8 mouse cellular contexts compared by ENCODE assay signal in genomic region chr5:38561426-38562024, GRCm38 (mm10). TPM values are rescaled to one million over a fixed set of nuclear protein-coding genes. Genes with fewer than 3 reads are reported as not detected.
A peak's percentile ranks its signal among the peaks of the same experiment; 100 is the strongest.
DNase-seq lines count a peak whose midpoint lies in the region; ATAC-seq lines count a peak whose summit lies in the region.

No protein-coding gene starts in this region.

- DNase-seq in CD4-positive helper T cell, adult 2 months (ENCODE audit: low read depth, low spot score): peak; percentile 98
- peak; percentile 84 for DNase-seq in brain, embryonic 18.5 days (ENCODE audit: low read depth, low spot score)
- DNase-seq in kidney, postnatal 10 days: peak; percentile 100
- DNase-seq in natural killer cell, adult 2 months (ENCODE audit: low spot score in 2 of 2): peak; percentile 97 to 98

- H3K27me3 ChIP-seq in heart, embryonic 13.5 days (replicated peaks): no peaks in the 10 kb centered on the region
- H3K27me3 ChIP-seq in liver, embryonic 12.5 days (replicated peaks): no peaks in the 10 kb centered on the region
- no peaks in the 10 kb centered on the region for H3K27me3 ChIP-seq in stomach, embryonic 15.5 days (replicated peaks)

- H3K36me3 ChIP-seq in heart, embryonic 13.5 days: peaks cover 38% of the 10 kb centered on the region
- peaks cover 34% of the 10 kb centered on the region for H3K36me3 ChIP-seq in liver, embryonic 12.5 days
- H3K36me3 ChIP-seq in stomach, embryonic 15.5 days: peaks cover 17% of the 10 kb centered on the region; the same call in 1 of the 2 replicates

- H3K9ac ChIP-seq in heart, embryonic 13.5 days: peak overlapping the region; percentile 94
- H3K9ac ChIP-seq in liver, embryonic 12.5 days: peak overlapping the region; percentile 98
- peak overlapping the region; percentile 94 for H3K9ac ChIP-seq in stomach, embryonic 15.5 days

- peak overlapping the region; percentile 98 for H3K27ac ChIP-seq in heart, embryonic 13.5 days (replicated peaks)
- H3K27ac ChIP-seq in liver, embryonic 12.5 days: peak overlapping the region; percentile 96
- H3K27ac ChIP-seq in stomach, embryonic 15.5 days: peak overlapping the region; percentile 98

- no peaks in the 10 kb centered on the region for H3K9me3 ChIP-seq in heart, embryonic 13.5 days
- H3K9me3 ChIP-seq in liver, embryonic 12.5 days (replicated peaks): no peaks in the 10 kb centered on the region
- no peaks in the 10 kb centered on the region for H3K9me3 ChIP-seq in stomach, embryonic 15.5 days

- peaks cover 64% of the 10 kb centered on the region for H3K4me1 ChIP-seq in heart, embryonic 13.5 days
- H3K4me1 ChIP-seq in liver, embryonic 12.5 days: peaks cover 43% of the 10 kb centered on the region
- peaks cover 18% of the 10 kb centered on the region for H3K4me1 ChIP-seq in stomach, embryonic 15.5 days

- peak overlapping the region; percentile 96 for H3K4me3 ChIP-seq in heart, embryonic 13.5 days
- H3K4me3 ChIP-seq in liver, embryonic 12.5 days: peak overlapping the region; percentile 94
- peak overlapping the region; percentile 92 for H3K4me3 ChIP-seq in stomach, embryonic 15.5 days (replicated peaks)

- under 1% methylated on average over 76 of the region's 79 CpGs for WGBS in heart, embryonic 13.5 days
- WGBS in liver, embryonic 12.5 days (ENCODE audit: insufficient replicate concordance): under 1% methylated on average over 77 of the region's 79 CpGs
- 1% methylated on average over 64 of the region's 79 CpGs for WGBS in stomach, embryonic 15.5 days

- peak; percentile 89 for ATAC-seq in erythroid progenitor cell, adult 5-6 weeks (replicated peaks; ENCODE audit: low FRiP score, poor library complexity, severe bottlenecking)
- ATAC-seq in heart, embryonic 13.5 days (ENCODE audit: extremely low read depth, insufficient number of reproducible peaks, low FRiP score, low TSS enrichment): peak; percentile 94
- peak; percentile 97 for ATAC-seq in liver, embryonic 12.5 days
- peak; percentile 97 for ATAC-seq in stomach, embryonic 15.5 days (ENCODE audit: insufficient read depth, low FRiP score, low read depth)

- peak overlapping the region; percentile 92 for H3K4me2 ChIP-seq in heart, embryonic 13.5 days
- H3K4me2 ChIP-seq in liver, embryonic 12.5 days: peak overlapping the region; percentile 94
- H3K4me2 ChIP-seq in stomach, embryonic 15.5 days: peak overlapping the region; percentile 76

RNA-seq across cellular contexts. Expression of gene Wdr1, which starts 1.5 kb away (rescaled TPM):
- 51.9 and 78.0 TPM in 2 replicates for total RNA-seq in erythroid progenitor cell, adult 5-6 weeks (2015; ENCODE audit: low replicate concordance)
- total RNA-seq in erythroid progenitor cell, adult 5-6 weeks (2017; ENCODE audit: low replicate concordance): 46.1 and 46.3 TPM in 2 replicates
- polyA plus RNA-seq in heart, embryonic 13.5 days (2015; fragmentation: Nextera tagmentation; extraction: Ambion mirVana): 218 and 227 TPM in 2 replicates
- 122 and 131 TPM in 2 replicates for polyA plus RNA-seq in liver, embryonic 12.5 days (2016; fragmentation: Nextera tagmentation; extraction: Ambion mirVana)
- 227 TPM in 2 replicates for polyA plus RNA-seq in stomach, embryonic 15.5 days (2015; fragmentation: Nextera tagmentation; extraction: Ambion mirVana)

RNA-seq across cellular contexts. Expression of gene Slc2a9, which starts 58.6 kb away (rescaled TPM):
- total RNA-seq in erythroid progenitor cell, adult 5-6 weeks (2015; ENCODE audit: low replicate concordance): 2.9 TPM in 1 of 2 replicates, not detected in the other
- 0.90 TPM in 1 of 2 replicates, not detected in the other for total RNA-seq in erythroid progenitor cell, adult 5-6 weeks (2017; ENCODE audit: low replicate concordance)
- 0.27 and 0.42 TPM in 2 replicates for polyA plus RNA-seq in heart, embryonic 13.5 days (2015; fragmentation: Nextera tagmentation; extraction: Ambion mirVana)
- polyA plus RNA-seq in liver, embryonic 12.5 days (2016; fragmentation: Nextera tagmentation; extraction: Ambion mirVana): 0.60 and 1.2 TPM in 2 replicates
- polyA plus RNA-seq in stomach, embryonic 15.5 days (2015; fragmentation: Nextera tagmentation; extraction: Ambion mirVana): 0.86 and 1.6 TPM in 2 replicates

Comparison
In these comparisons a context has a peak if more than half of its experiments do, and no peak if none do; other contexts are left out.
1. Peak in every context shown above with its lines: DNase-seq, ATAC-seq, H3K4me3 ChIP-seq and H3K27ac ChIP-seq.